In the genomic region with DNA sequence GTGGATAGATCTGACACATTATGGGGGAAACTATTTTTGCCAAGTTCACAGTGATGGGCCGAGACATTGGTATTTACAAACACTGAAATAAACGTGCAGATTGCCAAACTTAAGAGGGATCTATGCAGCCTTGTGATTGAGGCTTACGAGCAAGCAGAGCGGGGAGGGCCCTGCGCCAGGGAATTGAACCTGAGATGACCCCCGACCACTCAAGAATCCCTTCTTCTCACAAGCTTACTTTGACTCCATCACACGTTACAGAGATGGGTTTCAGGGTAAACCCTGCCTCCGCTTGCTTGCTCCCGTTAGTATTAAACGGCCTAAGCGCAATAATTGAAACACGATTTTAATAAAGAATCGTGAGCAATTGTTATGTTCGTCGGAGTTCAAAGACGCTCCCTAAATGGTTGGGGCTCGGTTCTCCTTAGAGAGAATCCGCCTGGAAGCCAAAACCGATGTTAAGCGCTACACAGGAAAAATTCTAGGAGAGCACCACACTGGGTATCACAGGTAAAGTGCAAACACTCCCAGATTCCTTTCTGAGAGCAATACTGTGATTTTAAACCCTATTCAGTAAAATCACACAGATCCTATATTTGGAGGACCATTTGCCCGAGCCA, we compare ENCODE assay signal across 8 mouse cellular contexts. TPM values are rescaled to one million over a fixed set of nuclear protein-coding genes. Genes with fewer than 3 reads are reported as not detected.
DNase-seq lines count a peak whose midpoint lies in the region; ATAC-seq and TF ChIP-seq lines count a peak whose summit lies in the region.

No protein-coding gene starts in this region.

- no peaks in the 10 kb centered on the region; the same call in 1 of the 2 replicates for H3K4me1 ChIP-seq in lung, embryonic 14.5 days (ENCODE audit: insufficient read depth)
- peaks cover 6% of the 10 kb centered on the region; the same call in 1 of the 2 replicates for H3K4me1 ChIP-seq in lung, adult 2 months (ENCODE audit: control insufficient read depth, insufficient read depth, low read length)
- H3K4me1 ChIP-seq in embryonic facial prominence, embryonic 13.5 days = peaks cover 8% of the 10 kb centered on the region
- H3K4me1 ChIP-seq in intestine, embryonic 14.5 days (replicated peaks; ENCODE audit: control insufficient read depth, insufficient read depth, low read length) = no peaks in the 10 kb centered on the region
- H3K4me1 ChIP-seq in neural tube, embryonic 13.5 days (replicated peaks) = peaks cover 17% of the 10 kb centered on the region

- H3K36me3 ChIP-seq in lung, embryonic 14.5 days (ENCODE audit: insufficient read depth) = no peaks in the 10 kb centered on the region
- H3K36me3 ChIP-seq in embryonic facial prominence, embryonic 13.5 days = no peaks in the 10 kb centered on the region
- H3K36me3 ChIP-seq in intestine, embryonic 14.5 days (ENCODE audit: control insufficient read depth, insufficient read depth, low read length) = no peaks in the 10 kb centered on the region
- no peaks in the 10 kb centered on the region for H3K36me3 ChIP-seq in neural tube, embryonic 13.5 days

- no peak for TF ChIP-seq CTCF in lung, embryonic 14.5 days (IDR thresholded peaks at IDR 0.05; ENCODE audit: low read depth)
- TF ChIP-seq CTCF in lung, adult 2 months (IDR thresholded peaks at IDR 0.05; ENCODE audit: insufficient read depth, low read length) = no peak

- H3K9ac ChIP-seq in lung, embryonic 14.5 days = no peak overlapping the region
- no peak overlapping the region for H3K9ac ChIP-seq in embryonic facial prominence, embryonic 13.5 days
- no peak overlapping the region for H3K9ac ChIP-seq in intestine, embryonic 14.5 days (ENCODE audit: low read length)
- H3K9ac ChIP-seq in neural tube, embryonic 13.5 days = no peak overlapping the region

- no peaks in the 10 kb centered on the region for H3K9me3 ChIP-seq in lung, embryonic 14.5 days (ENCODE audit: low read depth, low read length)
- no peaks in the 10 kb centered on the region for H3K9me3 ChIP-seq in embryonic facial prominence, embryonic 13.5 days
- H3K9me3 ChIP-seq in intestine, embryonic 14.5 days (ENCODE audit: control insufficient read depth, low read length) = no peaks in the 10 kb centered on the region
- H3K9me3 ChIP-seq in neural tube, embryonic 13.5 days = no peaks in the 10 kb centered on the region

- H3K4me3 ChIP-seq in lung, embryonic 14.5 days (ENCODE audit: low read depth, low read length) = peak overlapping the region; percentile 45
- H3K4me3 ChIP-seq in lung, adult 2 months (replicated peaks; ENCODE audit: extremely low read depth, low read depth, low read length) = no peak overlapping the region
- H3K4me3 ChIP-seq in embryonic facial prominence, embryonic 13.5 days = peak overlapping the region; percentile 24
- peak overlapping the region; percentile 32 for H3K4me3 ChIP-seq in intestine, embryonic 14.5 days (ENCODE audit: low read depth, low read length)
- 0 out of 2 replicates have a peak overlapping the region, but pooled peaks have one; percentile 12 for H3K4me3 ChIP-seq in neural tube, embryonic 13.5 days

- WGBS in lung, embryonic 14.5 days = 1% methylated on average over 21 of the region's 21 CpGs
- 13% methylated on average over 21 of the region's 21 CpGs for WGBS in lung, adult 2 months
- WGBS in embryonic facial prominence, embryonic 13.5 days = under 1% methylated on average over 21 of the region's 21 CpGs
- 2% methylated on average over 21 of the region's 21 CpGs for WGBS in intestine, embryonic 14.5 days
- under 1% methylated on average over 21 of the region's 21 CpGs for WGBS in neural tube, embryonic 13.5 days

- H3K4me2 ChIP-seq in lung, embryonic 14.5 days = peak overlapping the region; percentile 79
- peak overlapping the region; percentile 47 for H3K4me2 ChIP-seq in embryonic facial prominence, embryonic 13.5 days
- peak overlapping the region; percentile 43 for H3K4me2 ChIP-seq in intestine, embryonic 14.5 days (ENCODE audit: low read length)
- H3K4me2 ChIP-seq in neural tube, embryonic 13.5 days = peak overlapping the region; percentile 34

- DNase-seq in lung, embryonic 14.5 days = peak; percentile 13
- no peak for DNase-seq in lung, adult 2 months
- peak; percentile 58 for DNase-seq in intestine, embryonic 14.5 days (ENCODE audit: low spot score)
- no peak for DNase-seq in thymus, postnatal 25 days
- DNase-seq in T-cell, adult 2 months (ENCODE audit: low spot score) = no peak
- no peak for DNase-seq in ovary, postnatal 10 days (ENCODE audit: low spot score)

- H3K27ac ChIP-seq in lung, embryonic 14.5 days (ENCODE audit: low read depth) = no peak overlapping the region
- no peak overlapping the region for H3K27ac ChIP-seq in embryonic facial prominence, embryonic 13.5 days
- H3K27ac ChIP-seq in intestine, embryonic 14.5 days (ENCODE audit: low read depth) = no peak overlapping the region
- H3K27ac ChIP-seq in neural tube, embryonic 13.5 days (replicated peaks) = no peak overlapping the region

- no peak for ATAC-seq in lung, embryonic 14.5 days (ENCODE audit: insufficient read depth)
- no peak for ATAC-seq in embryonic facial prominence, embryonic 13.5 days (ENCODE audit: insufficient number of reproducible peaks, insufficient read depth, low FRiP score, low TSS enrichment, low read depth)
- no peak for ATAC-seq in intestine, embryonic 14.5 days (replicated peaks; ENCODE audit: low FRiP score, low TSS enrichment, low read depth)
- no peak for ATAC-seq in neural tube, embryonic 13.5 days (ENCODE audit: low read depth)

- H3K27me3 ChIP-seq in lung, embryonic 14.5 days (ENCODE audit: insufficient read depth, low read length) = peaks cover 63% of the 10 kb centered on the region
- peaks cover 86% of the 10 kb centered on the region for H3K27me3 ChIP-seq in embryonic facial prominence, embryonic 13.5 days
- H3K27me3 ChIP-seq in intestine, embryonic 14.5 days (replicated peaks; ENCODE audit: control insufficient read depth, insufficient read depth, low read length) = peaks cover 88% of the 10 kb centered on the region
- H3K27me3 ChIP-seq in neural tube, embryonic 13.5 days = peaks cover 97% of the 10 kb centered on the region

- TF ChIP-seq POLR2A in lung, adult 2 months (IDR thresholded peaks at IDR 0.05; ENCODE audit: borderline replicate concordance, extremely low read depth, low read depth, low read length) = no peak

RNA-seq across cellular contexts. Expression of gene Prss16, which starts 12.2 kb away (rescaled TPM):
- polyA plus RNA-seq in lung, embryonic 14.5 days (2014; fragmentation: Nextera tagmentation; extraction: Ambion mirVana) = 1.6 and 2.0 TPM in 2 replicates
- polyA plus RNA-seq in lung, adult 2 months (2012; rRNA removed) = 0.33 and 0.34 TPM in 2 replicates
- polyA plus RNA-seq in embryonic facial prominence, embryonic 13.5 days (2015; fragmentation: Nextera tagmentation; extraction: Ambion mirVana) = 0.59 and 1.2 TPM in 2 replicates
- 0.46 and 1.1 TPM in 2 replicates for polyA plus RNA-seq in intestine, embryonic 14.5 days (2014; fragmentation: Nextera tagmentation; extraction: Ambion mirVana)
- polyA plus RNA-seq in neural tube, embryonic 13.5 days (2015; fragmentation: Nextera tagmentation; extraction: Ambion mirVana) = 0.17 and 0.18 TPM in 2 replicates

RNA-seq across cellular contexts. Expression of gene Pom121l2, which starts 16.3 kb away (rescaled TPM):
- polyA plus RNA-seq in lung, embryonic 14.5 days (2014; fragmentation: Nextera tagmentation; extraction: Ambion mirVana) = 0.12 and 0.26 TPM in 2 replicates
- not detected in 2 replicates for polyA plus RNA-seq in lung, adult 2 months (2012; rRNA removed)
- 0.31 TPM in 1 of 2 replicates, not detected in the other for polyA plus RNA-seq in embryonic facial prominence, embryonic 13.5 days (2015; fragmentation: Nextera tagmentation; extraction: Ambion mirVana)
- polyA plus RNA-seq in intestine, embryonic 14.5 days (2014; fragmentation: Nextera tagmentation; extraction: Ambion mirVana) = not detected in 2 replicates
- polyA plus RNA-seq in neural tube, embryonic 13.5 days (2015; fragmentation: Nextera tagmentation; extraction: Ambion mirVana) = not detected in 2 replicates

RNA-seq across cellular contexts. Expression of gene Hist1h2ah, which starts 38.1 kb away (rescaled TPM):
- 21.2 and 21.6 TPM in 2 replicates for polyA plus RNA-seq in lung, embryonic 14.5 days (2014; fragmentation: Nextera tagmentation; extraction: Ambion mirVana)
- polyA plus RNA-seq in lung, adult 2 months (2012; rRNA removed) = 0.87 and 1.8 TPM in 2 replicates
- 5.2 and 5.4 TPM in 2 replicates for polyA plus RNA-seq in embryonic facial prominence, embryonic 13.5 days (2015; fragmentation: Nextera tagmentation; extraction: Ambion mirVana)
- 11.8 and 19.7 TPM in 2 replicates for polyA plus RNA-seq in intestine, embryonic 14.5 days (2014; fragmentation: Nextera tagmentation; extraction: Ambion mirVana)
- polyA plus RNA-seq in neural tube, embryonic 13.5 days (2015; fragmentation: Nextera tagmentation; extraction: Ambion mirVana) = 1.7 TPM in 1 of 2 replicates, not detected in the other

RNA-seq across cellular contexts. Expression of gene Hist1h2bk, which starts 38.4 kb away (rescaled TPM):
- polyA plus RNA-seq in lung, embryonic 14.5 days (2014; fragmentation: Nextera tagmentation; extraction: Ambion mirVana) = 8.6 and 11.7 TPM in 2 replicates
- 0.74 and 3.1 TPM in 2 replicates for polyA plus RNA-seq in lung, adult 2 months (2012; rRNA removed)
- 9.5 and 15.3 TPM in 2 replicates for polyA plus RNA-seq in embryonic facial prominence, embryonic 13.5 days (2015; fragmentation: Nextera tagmentation; extraction: Ambion mirVana)
- polyA plus RNA-seq in intestine, embryonic 14.5 days (2014; fragmentation: Nextera tagmentation; extraction: Ambion mirVana) = 5.2 and 7.5 TPM in 2 replicates
- polyA plus RNA-seq in neural tube, embryonic 13.5 days (2015; fragmentation: Nextera tagmentation; extraction: Ambion mirVana) = 2.5 and 3.8 TPM in 2 replicates

RNA-seq across cellular contexts. Expression of gene Hist1h4i, which starts 43.9 kb away (rescaled TPM):
- 26.4 and 26.7 TPM in 2 replicates for polyA plus RNA-seq in lung, embryonic 14.5 days (2014; fragmentation: Nextera tagmentation; extraction: Ambion mirVana)
- polyA plus RNA-seq in lung, adult 2 months (2012; rRNA removed) = 5.1 and 5.2 TPM in 2 replicates
- 26.0 and 31.3 TPM in 2 replicates for polyA plus RNA-seq in embryonic facial prominence, embryonic 13.5 days (2015; fragmentation: Nextera tagmentation; extraction: Ambion mirVana)
- 18.9 and 19.6 TPM in 2 replicates for polyA plus RNA-seq in intestine, embryonic 14.5 days (2014; fragmentation: Nextera tagmentation; extraction: Ambion mirVana)
- 8.8 and 10.1 TPM in 2 replicates for polyA plus RNA-seq in neural tube, embryonic 13.5 days (2015; fragmentation: Nextera tagmentation; extraction: Ambion mirVana)

Comparison
In these comparisons a context has a peak if more than half of its experiments do, and no peak if none do; other contexts are left out.
1. DNase-seq: peak in lung, embryonic 14.5 days (single experiment) and intestine, embryonic 14.5 days (single experiment); none in lung, adult 2 months (single experiment), thymus, postnatal 25 days (single experiment), T-cell, adult 2 months (single experiment) and ovary, postnatal 10 days (single experiment).
2. Peak in every context shown above with its lines, with median percentiles within 50 percentile points of each other: H3K4me2 ChIP-seq.